Mouse (Mus musculus) brown adipose tissue, adult 24 weeks (tissue): ENCODE data around the gene D030056L22Rik. TPM values are rescaled to one million over a fixed set of nuclear protein-coding genes. Genes with fewer than 3 reads are reported as not detected.

Source experiments
- H3K27ac ChIP-seq: fragments of 200-500 bp; replicated peaks from 2 replicates; pipeline ENCODE4 v1.5.1; 2012; ENCODE audit warnings: low read depth, mild to moderate bottlenecking, low read length
- H3K4me1 ChIP-seq: fragments of 200-500 bp; 2 replicates; pipeline ENCODE4 v1.6.1; 2012; ENCODE audit warnings: low read length, mixed read lengths; ENCODE audit not compliant: control insufficient read depth, insufficient read depth, insufficient read length
- H3K4me3 ChIP-seq: fragments of 200-500 bp; 2 replicates; pipeline ENCODE4 v1.5.1; 2012; ENCODE audit warnings: low read depth, mild to moderate bottlenecking, low read length, moderate library complexity; ENCODE audit not compliant: insufficient read depth
- polyA plus RNA-seq: library from polyadenylated mRNA; stranded (reverse); fragments of >200 nt; gene quantifications from 2 replicates; pipeline ENCODE4 v1.2.4, GENCODE M21; 2012; ENCODE audit not compliant: missing spikeins, insufficient read depth, insufficient read length

D030056L22Rik gene
- polyA plus RNA-seq, 1 experiment: 8.0 TPM

DNA sequence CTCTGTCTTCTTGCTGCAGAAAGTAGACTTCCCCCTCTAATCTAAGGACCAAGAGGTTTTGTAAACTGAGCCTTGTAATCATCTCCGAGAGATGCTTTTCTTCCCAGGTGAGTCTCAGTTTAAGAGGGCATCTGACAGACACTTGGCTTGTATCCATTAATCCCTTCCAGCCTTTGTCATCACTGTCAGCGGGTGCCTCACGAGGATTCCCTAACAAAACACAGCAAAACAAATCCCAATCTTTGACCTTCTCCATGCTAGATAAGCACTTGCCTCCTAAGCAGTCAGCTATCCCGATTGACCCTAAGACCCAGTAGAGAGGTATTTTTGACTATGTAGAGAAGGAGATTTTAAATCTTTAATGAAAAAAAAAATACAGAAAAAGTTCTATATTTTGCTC, 44.7 kb downstream of the D030056L22Rik start:
- Histone ChIP-seq H3K4me1 (no peaks in the 10 kb centered on the region), H3K27ac (no peak overlapping the region), H3K4me3 (no peak overlapping the region)

DNA sequence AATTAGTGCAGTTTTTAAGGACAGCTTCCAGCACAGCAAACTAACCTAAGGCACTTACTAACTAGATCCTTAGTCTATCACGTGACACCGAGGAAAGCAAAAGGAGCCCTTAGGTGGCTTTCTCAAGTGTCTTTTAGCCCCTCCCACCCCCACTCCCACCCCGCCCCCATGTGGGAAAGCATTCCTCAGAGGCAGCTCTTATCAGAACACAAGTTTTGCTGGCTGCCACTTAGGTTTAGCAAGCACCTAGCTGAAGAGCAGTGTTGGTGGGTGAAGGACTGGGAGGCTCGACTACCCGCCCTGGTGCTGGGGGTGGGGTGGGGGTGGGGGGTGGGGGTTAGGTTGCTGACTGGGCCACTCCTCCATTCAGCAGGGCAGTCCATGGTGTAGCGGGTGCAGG, 45.3 kb downstream of the D030056L22Rik start:
- Histone ChIP-seq H3K4me3 (no peak overlapping the region), H3K27ac (no peak overlapping the region), H3K4me1 (no peaks in the 10 kb centered on the region)

DNA sequence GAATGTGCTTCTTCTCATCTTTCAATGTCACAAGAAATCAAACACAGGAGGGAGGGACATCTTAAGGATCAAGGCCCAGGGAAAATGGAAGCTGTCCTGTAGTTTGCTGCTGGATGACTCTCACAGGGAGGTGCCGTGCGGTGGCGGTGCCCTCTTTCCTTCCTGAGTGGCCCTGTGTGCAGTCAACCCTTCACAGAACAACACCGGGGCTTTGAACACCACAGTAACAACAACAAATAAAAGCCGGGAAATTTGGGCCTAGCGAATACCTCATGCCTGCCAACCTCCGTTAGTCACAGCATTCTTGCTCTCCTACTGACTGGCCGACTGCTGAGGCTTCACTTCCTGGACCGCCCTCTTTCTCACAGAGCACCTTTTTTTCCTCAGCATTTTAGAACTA, 45.9 kb downstream of the D030056L22Rik start:
- no peak overlapping the region for H3K27ac ChIP-seq
- no peak overlapping the region for H3K4me3 ChIP-seq
- H3K4me1 ChIP-seq: no peaks in the 10 kb centered on the region

DNA sequence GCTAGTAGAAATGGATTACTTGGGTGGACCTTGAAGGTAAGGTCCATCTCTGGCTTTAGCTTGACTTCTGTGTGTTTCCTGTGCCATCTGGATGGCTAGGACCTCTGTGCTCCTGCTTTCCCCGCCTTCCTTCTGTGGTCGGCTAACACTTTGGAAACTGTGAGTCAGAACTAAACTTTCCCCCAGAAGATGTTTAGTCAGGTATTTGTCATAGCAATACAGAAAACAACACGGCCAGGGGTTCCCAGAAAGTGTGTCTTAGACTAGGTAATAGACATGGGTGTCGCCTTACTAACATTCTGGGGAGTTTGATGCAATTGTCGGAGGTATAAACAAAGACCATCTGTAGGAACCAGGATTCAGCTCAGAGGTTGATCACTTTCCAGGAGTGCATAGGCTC, 53.4 kb downstream of the D030056L22Rik start:
- H3K27ac ChIP-seq: no peak overlapping the region
- H3K4me1 ChIP-seq: no peaks in the 10 kb centered on the region
- H3K4me3 ChIP-seq: no peak overlapping the region

Other genes starting within 250 kb of the D030056L22Rik start
- gene Ostf1, start 81.4 kb upstream of the D030056L22Rik start, polyA plus RNA-seq: 92.4 and 102 TPM in 2 replicates
- gene Nmrk1, start 81.2 kb upstream of the D030056L22Rik start, polyA plus RNA-seq: 5.0 and 14.7 TPM in 2 replicates
- 23.7 and 24.6 TPM in 2 replicates for gene Carnmt1, start 42.4 kb upstream of the D030056L22Rik start, polyA plus RNA-seq
- gene Trpm6, start 36.8 kb downstream of the D030056L22Rik start, polyA plus RNA-seq: 0.17 TPM in 1 of 2 replicates, not detected in the other